Mouse (Mus musculus) lung, adult 2 months (tissue): ENCODE data around the gene Nav3. TPM values are rescaled to one million over a fixed set of nuclear protein-coding genes. Genes with fewer than 3 reads are reported as not detected.

Source experiments
- DNase-seq: peaks from one replicate; pipeline ENCODE4 v3.0.0; 2022
- H3K4me1 ChIP-seq: fragments of 200-500 bp; 2 replicates; pipeline ENCODE4 v1.6.1; 2011; ENCODE audit warnings: low read length; ENCODE audit not compliant: control insufficient read depth, insufficient read depth
- H3K4me3 ChIP-seq: fragments of 200-500 bp; replicated peaks from 2 replicates; pipeline ENCODE3; 2011; ENCODE audit warnings: low read depth, mild to moderate bottlenecking, control low read depth, low read length; ENCODE audit errors: extremely low read depth
- CTCF ChIP-seq: fragments of 200-500 bp; IDR thresholded peaks from 2 replicates; pipeline ENCODE4 v1.5.1; 2011; ENCODE audit warnings: mild to moderate bottlenecking, low read length, control low read depth; ENCODE audit not compliant: insufficient read depth
- POLR2A ChIP-seq: fragments of 200-500 bp; IDR thresholded peaks from 2 replicates; pipeline ENCODE4 v1.6.1; 2011; ENCODE audit warnings: low read depth, mild to moderate bottlenecking, control low read depth, low read length, borderline replicate concordance; ENCODE audit errors: extremely low read depth
- WGBS: fragments of 180-500 bp; shearing (Covaris S2); methylation state at CpG from one replicate; pipeline ENCODE4 v1.1.7; 2018; 5-methylcytosine and 5-hydroxymethylcytosine counted together
- polyA plus RNA-seq: library from polyadenylated mRNA; depleted of rRNA; stranded (reverse); fragments of >200 nt; gene quantifications from 2 replicates; pipeline ENCODE4 v1.2.3, GENCODE M21; 2012

Nav3 gene
- polyA plus RNA-seq, 1 experiment, result 0.84 TPM

DNA sequence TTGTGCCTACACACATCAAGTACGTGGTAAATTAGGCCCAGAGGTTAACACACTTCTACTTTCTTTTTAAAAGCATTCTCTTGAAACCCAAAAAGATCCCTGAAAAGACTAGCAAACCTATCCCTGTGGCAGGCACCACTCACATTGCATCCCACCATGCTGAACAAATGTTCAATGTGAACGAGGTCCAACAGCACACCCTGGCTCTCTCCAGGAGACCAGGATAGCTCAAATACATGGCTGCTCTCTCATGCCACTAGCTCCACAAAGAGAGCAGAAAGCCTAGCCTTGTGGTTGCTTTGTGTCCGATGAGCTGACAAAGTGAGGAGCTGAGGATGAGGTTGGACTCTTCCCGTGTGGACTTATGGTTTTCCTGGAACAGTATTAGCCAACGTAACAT, 249.6 kb downstream of the Nav3 start:
- 80% methylated on average over 5 of the region's 5 CpGs for WGBS
- no peak for TF ChIP-seq CTCF
- no peak for TF ChIP-seq POLR2A
- no peak for DNase-seq
- Histone ChIP-seq H3K4me1 (no peaks in the 10 kb centered on the region), H3K4me3 (no peak overlapping the region)

DNA sequence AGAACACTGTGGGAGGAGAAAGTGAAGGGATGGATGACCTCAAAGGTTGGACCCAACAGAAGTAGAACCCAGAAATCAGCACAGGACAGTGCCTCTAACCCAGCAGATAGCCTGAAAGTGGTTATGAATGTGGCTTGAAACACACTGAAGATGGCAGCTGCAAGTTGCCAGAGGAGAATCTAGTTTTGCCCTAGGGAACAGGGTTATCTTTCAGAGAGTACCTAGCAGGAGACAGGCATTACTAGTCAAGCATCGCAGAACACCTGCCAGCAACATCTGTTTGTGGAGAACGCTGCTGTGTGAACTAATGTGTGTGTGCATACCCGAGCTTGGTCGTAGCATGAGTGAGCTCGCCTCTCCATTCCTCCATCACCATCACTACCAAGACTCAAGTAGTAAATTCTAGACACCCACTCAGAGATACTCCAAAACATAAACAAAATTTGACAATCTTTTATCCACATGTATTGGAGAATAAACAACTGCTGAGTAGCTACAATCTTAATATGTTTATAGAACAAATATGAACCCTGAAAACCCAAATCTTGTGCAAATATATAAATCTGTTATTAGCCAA, 251.8 kb downstream of the Nav3 start:
- TF ChIP-seq POLR2A, result no peak
- no peak for TF ChIP-seq CTCF
- no peak for DNase-seq
- H3K4me1 ChIP-seq, result no peaks in the 10 kb centered on the region
- no peak overlapping the region for H3K4me3 ChIP-seq
- 79% methylated on average over 5 of the region's 5 CpGs for WGBS

DNA sequence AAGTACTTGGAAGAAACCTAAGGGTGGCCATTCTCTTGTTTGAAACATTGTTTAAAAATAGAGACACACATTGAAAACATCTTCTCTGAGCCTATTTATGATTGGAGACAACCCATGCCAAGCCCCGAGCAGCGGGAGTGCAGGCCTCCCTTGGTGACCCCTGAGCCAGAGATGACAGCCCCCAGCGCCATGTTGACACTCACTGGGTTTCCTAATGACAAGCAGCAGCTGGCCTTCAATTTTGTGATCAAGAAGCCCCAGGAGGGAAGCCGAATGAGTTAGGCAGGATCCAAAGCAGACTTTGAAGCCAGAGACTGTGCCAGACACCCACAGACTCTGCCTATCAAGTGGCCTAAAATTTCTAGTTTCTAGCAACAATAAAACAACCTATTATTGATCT, 263.1 kb downstream of the Nav3 start:
- no peaks in the 10 kb centered on the region for H3K4me1 ChIP-seq
- no peak overlapping the region for H3K4me3 ChIP-seq
- TF ChIP-seq CTCF (no peak), POLR2A (no peak)
- no peak for DNase-seq
- 42% methylated on average over 4 of the region's 4 CpGs for WGBS

DNA sequence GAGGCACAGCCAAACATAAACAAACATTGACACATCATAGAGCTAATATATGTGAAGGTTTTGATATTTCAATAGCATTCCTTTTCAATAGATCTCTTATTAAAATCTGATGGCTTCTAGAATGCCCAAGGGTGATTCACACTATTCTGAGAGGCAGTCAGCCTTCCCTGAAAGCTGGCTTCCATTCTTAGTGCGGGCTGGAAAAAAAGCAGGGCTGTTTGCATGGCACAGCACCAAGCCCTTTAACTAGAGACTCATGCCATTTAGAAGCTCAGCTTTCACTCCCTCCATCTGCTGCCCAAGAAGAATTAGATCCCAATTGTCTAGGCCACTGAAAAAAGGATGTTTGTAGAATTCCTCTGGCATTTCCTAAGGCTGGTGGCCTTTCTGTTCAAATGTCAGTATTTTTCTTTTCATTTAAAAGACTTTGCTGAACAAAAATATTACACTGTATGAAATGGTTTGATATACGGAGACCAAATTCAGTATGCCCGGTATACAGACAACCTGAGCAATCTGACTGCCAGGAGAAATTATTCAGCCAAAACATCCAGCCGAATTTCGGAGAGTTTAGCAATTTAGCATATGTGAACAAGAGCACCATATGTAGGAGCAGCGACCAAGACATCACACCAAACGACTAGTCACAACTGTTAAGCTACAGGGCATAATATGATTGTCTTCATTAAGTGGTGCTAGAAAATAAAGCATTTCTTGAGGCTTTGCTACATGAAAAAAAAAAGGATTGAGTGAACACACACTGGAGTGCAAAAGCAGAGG, 263.8 kb downstream of the Nav3 start:
- Histone ChIP-seq H3K4me1 (no peaks in the 10 kb centered on the region), H3K4me3 (no peak overlapping the region)
- 64% methylated on average over 7 of the region's 7 CpGs for WGBS
- TF ChIP-seq CTCF (no peak), POLR2A (no peak)
- DNase-seq, result no peak

DNA sequence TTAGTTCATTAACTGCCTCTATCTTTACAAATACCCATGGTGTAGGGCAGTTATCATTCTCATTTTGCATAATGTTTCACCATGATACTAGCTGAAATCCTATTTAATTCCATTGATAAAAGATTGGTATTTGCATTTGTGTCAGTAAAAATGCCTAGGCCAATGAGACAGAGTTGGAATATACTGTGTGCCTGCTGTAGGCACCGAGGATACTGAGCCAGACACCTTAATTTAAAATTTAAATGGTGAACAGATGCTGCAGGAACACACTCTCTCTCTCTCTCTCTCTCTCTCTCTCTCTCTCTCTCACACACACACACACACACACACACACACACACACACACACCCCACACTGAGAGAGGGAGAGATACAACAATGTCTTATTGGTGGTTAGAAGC, 269.8 kb downstream of the Nav3 start:
- Histone ChIP-seq H3K4me1 (no peaks in the 10 kb centered on the region), H3K4me3 (no peak overlapping the region)
- DNase-seq, result no peak
- TF ChIP-seq POLR2A, result no peak
- no peak for TF ChIP-seq CTCF
- WGBS, result 79% methylated on average over 1 of the region's 1 CpGs

DNA sequence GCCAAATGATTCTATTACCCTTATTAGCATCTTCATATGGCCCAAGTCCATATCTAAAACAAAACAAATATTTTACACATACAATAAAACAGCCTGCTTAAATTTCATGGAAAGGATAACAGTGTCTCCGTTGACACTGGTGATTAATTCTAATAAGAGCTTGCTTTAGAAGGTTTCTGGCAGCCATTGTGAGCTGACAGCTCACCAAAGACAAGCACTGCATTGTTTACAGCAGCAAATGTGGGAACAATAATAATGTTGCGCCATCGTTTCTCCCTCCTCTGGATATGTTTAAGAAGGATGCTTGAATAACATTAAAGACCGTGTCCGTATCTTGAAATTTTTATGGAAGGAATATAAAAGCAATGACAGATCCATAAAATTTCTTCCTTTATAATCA, 280.1 kb downstream of the Nav3 start:
- no peaks in the 10 kb centered on the region for H3K4me1 ChIP-seq
- no peak overlapping the region for H3K4me3 ChIP-seq
- TF ChIP-seq CTCF (no peak), POLR2A (no peak)
- no peak for DNase-seq
- 72% methylated on average over 5 of the region's 5 CpGs for WGBS

DNA sequence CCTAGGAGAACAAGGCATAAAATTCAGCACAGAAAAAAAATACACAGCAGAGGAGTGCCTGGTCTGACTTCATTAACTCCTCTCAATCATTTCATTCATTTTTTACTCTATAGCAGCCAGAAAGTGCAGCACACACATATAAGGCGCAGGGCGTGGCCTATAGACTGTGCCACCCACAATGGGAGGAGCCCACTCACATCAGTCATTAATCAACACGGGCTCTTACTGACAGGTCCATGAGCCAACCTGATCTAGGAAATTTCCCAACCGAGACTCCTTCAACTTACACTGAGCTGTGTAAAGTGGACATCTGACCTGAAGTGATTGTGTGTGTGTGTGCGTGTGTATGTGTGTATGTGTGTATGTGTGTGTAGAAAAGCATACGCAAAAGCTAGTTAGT, 286.6 kb downstream of the Nav3 start:
- DNase-seq, result no peak
- 79% methylated on average over 6 of the region's 6 CpGs for WGBS
- Histone ChIP-seq H3K4me1 (no peaks in the 10 kb centered on the region), H3K4me3 (no peak overlapping the region)
- TF ChIP-seq POLR2A (no peak), CTCF (no peak)

DNA sequence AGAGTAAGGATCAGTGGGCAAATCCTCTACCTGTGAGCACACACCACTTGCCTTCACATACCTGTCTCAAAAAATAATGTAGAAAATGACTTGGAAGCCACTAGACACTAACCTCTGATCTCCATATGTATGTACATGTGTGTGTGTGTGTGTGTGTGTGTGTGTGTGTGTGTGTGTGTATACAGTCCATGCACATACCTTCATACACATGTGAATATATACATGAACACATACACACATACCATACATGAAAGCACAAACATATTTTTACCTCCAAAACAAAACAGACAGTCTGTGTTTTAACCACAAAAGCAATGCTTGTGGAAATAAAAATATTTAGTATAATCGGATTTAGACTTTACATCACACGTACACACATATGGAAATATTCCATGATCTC, 287.1 kb downstream of the Nav3 start:
- no peak for DNase-seq

DNA sequence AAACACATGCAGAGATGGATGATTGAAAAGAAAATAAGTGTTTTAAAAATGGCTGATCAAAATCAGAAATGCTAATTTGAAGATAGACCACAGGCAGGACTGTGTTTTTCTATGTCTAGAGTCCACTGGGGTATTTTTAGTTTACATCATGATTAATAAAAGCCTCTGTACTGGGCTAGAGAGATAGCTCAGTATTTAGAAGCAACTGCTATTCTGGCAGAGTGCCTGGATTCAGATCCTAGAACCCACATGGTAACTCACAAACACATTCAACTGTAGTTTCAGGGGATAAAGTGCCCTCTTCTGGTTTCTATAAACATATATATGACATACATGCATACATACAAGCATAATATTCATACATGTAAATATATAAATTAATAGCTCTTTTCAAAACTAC, 293.4 kb downstream of the Nav3 start:
- no peaks in the 10 kb centered on the region for H3K4me1 ChIP-seq
- DNase-seq, result no peak
- no peak for TF ChIP-seq POLR2A
- H3K4me3 ChIP-seq, result no peak overlapping the region

More for the DNA sequence above, 287.1 kb downstream of the Nav3 start:
- 85% methylated on average over 2 of the region's 2 CpGs for WGBS
- TF ChIP-seq CTCF (no peak), POLR2A (no peak)
- Histone ChIP-seq H3K4me1 (no peaks in the 10 kb centered on the region), H3K4me3 (no peak overlapping the region)

DNA sequence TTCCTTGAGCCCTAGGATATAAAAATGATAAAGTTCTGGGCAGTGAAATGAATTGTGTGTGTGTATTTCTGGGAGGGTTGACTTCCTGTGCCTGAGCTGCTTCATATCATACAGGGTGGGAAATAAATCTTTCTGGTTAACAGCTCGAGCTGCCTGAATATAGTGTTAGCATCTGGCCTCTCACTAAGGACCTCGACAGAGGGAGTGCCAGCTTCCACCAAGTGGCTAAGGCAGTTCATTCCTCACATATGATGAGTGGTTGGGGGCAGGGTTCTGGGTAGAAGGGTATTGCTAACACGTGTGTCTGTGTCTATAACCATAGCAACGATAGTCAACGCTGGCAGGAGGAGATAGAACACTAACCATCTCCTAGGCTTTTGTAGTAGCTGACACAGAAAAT, 295.1 kb downstream of the Nav3 start:
- DNase-seq, result no peak
- 51% methylated on average over 5 of the region's 5 CpGs for WGBS
- Histone ChIP-seq H3K4me1 (no peaks in the 10 kb centered on the region; the same call in 1 of the 2 replicates), H3K4me3 (no peak overlapping the region)
- no peak for TF ChIP-seq CTCF

DNA sequence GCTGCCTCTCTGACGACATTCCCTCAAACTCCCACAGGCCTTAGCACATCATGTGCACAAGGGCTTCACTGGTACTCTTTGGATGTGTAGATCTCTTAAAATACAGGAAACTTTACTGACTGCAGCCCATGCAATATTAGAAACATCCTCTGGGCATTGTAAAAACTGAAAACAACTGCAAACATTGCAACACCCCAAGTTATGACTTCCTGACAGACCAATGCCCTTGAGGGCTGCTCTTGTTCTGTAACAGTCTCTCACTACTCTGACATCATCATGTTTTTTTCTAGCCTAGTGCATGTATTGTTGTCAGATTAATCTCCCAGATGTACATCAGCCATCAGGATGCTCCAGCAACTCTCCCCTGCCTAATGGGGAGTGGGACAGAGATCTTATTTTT, 296.5 kb downstream of the Nav3 start:
- WGBS, result 38% methylated on average over 1 of the region's 1 CpGs
- Histone ChIP-seq H3K4me3 (no peak overlapping the region), H3K4me1 (peaks cover 3% of the 10 kb centered on the region)
- TF ChIP-seq CTCF (no peak), POLR2A (no peak)
- DNase-seq, result no peak
